Mouse (Mus musculus): ENCODE results near the gene Lifr.

- TF ChIP-seq POLR2A (IDR thresholded peaks at IDR 0.05; ENCODE audit: borderline replicate concordance, insufficient read depth, low read length) (no peak), CTCF (IDR thresholded peaks at IDR 0.05; ENCODE audit: borderline replicate concordance, insufficient read depth, low read depth, low read length) (no peak)
Measured at GRCm38 (mm10) chr15:7044081-7044749, 46.2 kb upstream of the Lifr start.
